Mouse (Mus musculus): Measurements from ENCODE around the gene Gm10198. TPM values are rescaled to one million over a fixed set of nuclear protein-coding genes. Genes with fewer than 3 reads are reported as not detected.

Gene Gm10198
- polyA plus RNA-seq (2015; fragmentation: Illumina TruSeq; extraction: RNeasy Lipid Tissue Mini Kit (QIAGEN cat#74804); ENCODE audit: insufficient read depth, low read depth, low replicate concordance) = not detected

GRCm38 (mm10) chr13:111592485-111592884, at the start of gene Gm10198:
Gene Gm10198, plus strand, starts transcription at chr13:111592785.

Other genes with a start within 250 kb of the Gm10198 start
- gene Gpbp1, start 102.7 kb upstream of the Gm10198 start, polyA plus RNA-seq (2015; fragmentation: Illumina TruSeq; extraction: RNeasy Lipid Tissue Mini Kit (QIAGEN cat#74804); ENCODE audit: insufficient read depth, low read depth, low replicate concordance) = 15.5 TPM
- not detected for gene Gm49496, start 42.8 kb upstream of the Gm10198 start, polyA plus RNA-seq (2015; fragmentation: Illumina TruSeq; extraction: RNeasy Lipid Tissue Mini Kit (QIAGEN cat#74804); ENCODE audit: insufficient read depth, low read depth, low replicate concordance)
- 3.1 TPM for gene Mier3, start 88.2 kb downstream of the Gm10198 start, polyA plus RNA-seq (2015; fragmentation: Illumina TruSeq; extraction: RNeasy Lipid Tissue Mini Kit (QIAGEN cat#74804); ENCODE audit: insufficient read depth, low read depth, low replicate concordance)
- gene Map3k1, start 216.2 kb downstream of the Gm10198 start, polyA plus RNA-seq (2015; fragmentation: Illumina TruSeq; extraction: RNeasy Lipid Tissue Mini Kit (QIAGEN cat#74804); ENCODE audit: insufficient read depth, low read depth, low replicate concordance) = 4.1 TPM

Measured in pancreas, adult 10 weeks (tissue).